Mouse (Mus musculus) midbrain, postnatal 0 days (tissue): ENCODE results near the gene Lct. TPM values are rescaled to one million over a fixed set of nuclear protein-coding genes. Genes with fewer than 3 reads are reported as not detected.

ENCODE experiments used
- ATAC-seq: fragments of 200-750 bp; cut with Nextera tagmentation; 2 replicates; pipeline ENCODE4 v1.8.0; 2017; ENCODE audit warnings: moderate number of reproducible peaks, mild to moderate bottlenecking, moderate TSS enrichment, moderate library complexity; ENCODE audit not compliant: low FRiP score
- DNase-seq: peaks from one replicate; pipeline ENCODE4 v3.0.0-alpha.2; 2015; ENCODE audit warnings: low spot score
- H3K27ac ChIP-seq: fragments of 300-500 bp; sonication (generic); 2 replicates; pipeline ENCODE4 v1.5.1; 2014; ENCODE audit warnings: low read depth, mild to moderate bottlenecking, low read length, mixed read lengths
- H3K27me3 ChIP-seq: fragments of 300-500 bp; sonication (generic); 2 replicates; pipeline ENCODE4 v1.6.1; 2014; ENCODE audit warnings: low read length, control low read depth, mixed read lengths; ENCODE audit not compliant: insufficient read depth
- H3K36me3 ChIP-seq: fragments of 300-500 bp; sonication (generic); 2 replicates; pipeline ENCODE4 v1.6.1; 2014; ENCODE audit warnings: low read length, control low read depth, mixed read lengths; ENCODE audit not compliant: insufficient read depth
- H3K4me1 ChIP-seq: fragments of 300-500 bp; sonication (generic); 2 replicates; pipeline ENCODE4 v1.6.1; 2014; ENCODE audit warnings: mild to moderate bottlenecking, control low read depth, antibody characterized with exemption, low read length, mixed read lengths; ENCODE audit not compliant: insufficient read depth
- H3K4me2 ChIP-seq: fragments of 300-500 bp; sonication (generic); 2 replicates; pipeline ENCODE4 v1.6.1; 2014; ENCODE audit warnings: low read depth, mild to moderate bottlenecking, low read length, mixed read lengths; ENCODE audit not compliant: poor library complexity, severe bottlenecking
- H3K4me3 ChIP-seq: fragments of 300-500 bp; sonication (generic); 2 replicates; pipeline ENCODE4 v1.5.1; 2014; ENCODE audit warnings: low read depth, mild to moderate bottlenecking, low read length, moderate library complexity
- H3K9ac ChIP-seq: fragments of 300-500 bp; sonication (generic); replicated peaks from 2 replicates; pipeline ENCODE4 v1.6.1; 2014; ENCODE audit warnings: mild to moderate bottlenecking, low read length, moderate library complexity, mixed read lengths; ENCODE audit not compliant: poor library complexity, severe bottlenecking
- H3K9me3 ChIP-seq: fragments of 300-500 bp; sonication (generic); 2 replicates; pipeline ENCODE4 v1.6.1; 2016; ENCODE audit warnings: low read length, control low read depth
- CTCF ChIP-seq: IDR thresholded peaks from 2 replicates; pipeline ENCODE4 v1.5.1; 2016; ENCODE audit warnings: antibody characterized with exemption, mild to moderate bottlenecking
- WGBS: fragments of 180-500 bp; shearing (Covaris S2); extraction: QIAGEN DNeasy Blood & Tissue Kit; methylation state at CpG from one replicate; pipeline ENCODE4 v1.1.7; 2014; 5-methylcytosine and 5-hydroxymethylcytosine counted together
- polyA plus RNA-seq: library from polyadenylated mRNA; unstranded; fragments of >200 nt; fragmentation: Nextera tagmentation; extraction: Ambion mirVana; gene quantifications from 2 replicates; pipeline ENCODE4 v1.2.1, GENCODE M21; 2015
- total RNA-seq: library from RNA; depleted of rRNA; stranded (reverse); fragments of >200 nt; gene quantifications from 2 replicates; pipeline ENCODE4 v1.2.3, GENCODE M21; 2014; rRNA removed

Lct gene
- total RNA-seq (0.28 and 0.38 TPM in 2 replicates), polyA plus RNA-seq (0.49 and 0.70 TPM in 2 replicates)

- Histone ChIP-seq H3K36me3 (no peaks in the 10 kb centered on the region; the same call in 1 of the 2 replicates), H3K4me2 (no peak within 1 kb of the TSS), H3K27me3 (no peaks in the 10 kb centered on the region), H3K27ac (no peak within 1 kb of the TSS), H3K9me3 (no peaks in the 10 kb centered on the region), H3K4me3 (no peak within 1 kb of the TSS), H3K9ac (no peak within 1 kb of the TSS), H3K4me1 (no peaks in the 10 kb centered on the region)
- no peak for ATAC-seq
- WGBS = 83% methylated on average over 3 of the region's 3 CpGs
- no peak for DNase-seq
- TF ChIP-seq CTCF = no peak
Observed at GRCm38 (mm10) chr1:128328218-128328617, at the start of gene Lct. Gene Lct, minus strand, starts transcription at chr1:128328318.

GRCm38 (mm10) chr1:128376841-128377240 is 48.7 kb upstream of the Lct start:
- no peak overlapping the region for H3K4me2 ChIP-seq
- no peaks in the 10 kb centered on the region for H3K4me1 ChIP-seq
- H3K9me3 ChIP-seq = no peaks in the 10 kb centered on the region
- TF ChIP-seq CTCF = no peak
- no peak overlapping the region for H3K4me3 ChIP-seq
- no peak for DNase-seq
- H3K27me3 ChIP-seq = no peaks in the 10 kb centered on the region
- ATAC-seq = no peak
- WGBS = 75% methylated on average over 4 of the region's 4 CpGs
- no peak overlapping the region for H3K9ac ChIP-seq
- H3K36me3 ChIP-seq = peaks cover 5% of the 10 kb centered on the region; the same call in 1 of the 2 replicates
- no peak overlapping the region for H3K27ac ChIP-seq

- WGBS = 71% methylated on average over 7 of the region's 7 CpGs
- no peak overlapping the region for H3K27ac ChIP-seq
- TF ChIP-seq CTCF = peak; percentile 82
- H3K4me2 ChIP-seq = no peak overlapping the region
- ATAC-seq (no peak), DNase-seq (peak; percentile 65)
- H3K9ac ChIP-seq = no peak overlapping the region
- no peak overlapping the region for H3K4me3 ChIP-seq
- H3K36me3 ChIP-seq = no peaks in the 10 kb centered on the region
- no peaks in the 10 kb centered on the region for H3K27me3 ChIP-seq
- H3K4me1 ChIP-seq = no peaks in the 10 kb centered on the region
- H3K9me3 ChIP-seq = no peaks in the 10 kb centered on the region
Observed at GRCm38 (mm10) chr1:128372143-128372860, 44.2 kb upstream of the Lct start.

GRCm38 (mm10) chr1:128368732-128369441 is 40.8 kb upstream of the Lct start:
- TF ChIP-seq CTCF = peak; percentile 89
- no peak overlapping the region for H3K9ac ChIP-seq
- no peaks in the 10 kb centered on the region for H3K4me1 ChIP-seq
- 44% methylated on average over 5 of the region's 5 CpGs for WGBS
- no peaks in the 10 kb centered on the region for H3K27me3 ChIP-seq
- no peak for ATAC-seq
- no peaks in the 10 kb centered on the region for H3K9me3 ChIP-seq
- no peak overlapping the region for H3K27ac ChIP-seq
- no peak overlapping the region for H3K4me3 ChIP-seq
- 0 out of 2 replicates have a peak, but pooled peaks cover 6% of the 10 kb centered on the region for H3K36me3 ChIP-seq
- no peak overlapping the region for H3K4me2 ChIP-seq
- DNase-seq = peak; percentile 85

- no peaks in the 10 kb centered on the region for H3K9me3 ChIP-seq
- H3K4me1 ChIP-seq = 0 out of 2 replicates have a peak, but pooled peaks cover 3% of the 10 kb centered on the region
- no peak for ATAC-seq
- no peak overlapping the region for H3K4me2 ChIP-seq
- no peak for DNase-seq
- 70% methylated on average over 2 of the region's 2 CpGs for WGBS
- H3K27me3 ChIP-seq = no peaks in the 10 kb centered on the region
- H3K9ac ChIP-seq = no peak overlapping the region
- no peak for TF ChIP-seq CTCF
- H3K4me3 ChIP-seq = no peak overlapping the region
- no peak overlapping the region for H3K27ac ChIP-seq
- H3K36me3 ChIP-seq = peaks cover 9% of the 10 kb centered on the region; the same call in 1 of the 2 replicates
Observed at GRCm38 (mm10) chr1:128360601-128361000, 32.5 kb upstream of the Lct start.
